Mouse (Mus musculus) embryo, embryonic 9.5 days (tissue): ENCODE data around the gene Auts2.

Experiments
- DNase-seq: peaks from one replicate; pipeline ENCODE4 v3.0.0-alpha.2; 2017; ENCODE audit errors: extremely low spot score

Gene Auts2

DNA sequence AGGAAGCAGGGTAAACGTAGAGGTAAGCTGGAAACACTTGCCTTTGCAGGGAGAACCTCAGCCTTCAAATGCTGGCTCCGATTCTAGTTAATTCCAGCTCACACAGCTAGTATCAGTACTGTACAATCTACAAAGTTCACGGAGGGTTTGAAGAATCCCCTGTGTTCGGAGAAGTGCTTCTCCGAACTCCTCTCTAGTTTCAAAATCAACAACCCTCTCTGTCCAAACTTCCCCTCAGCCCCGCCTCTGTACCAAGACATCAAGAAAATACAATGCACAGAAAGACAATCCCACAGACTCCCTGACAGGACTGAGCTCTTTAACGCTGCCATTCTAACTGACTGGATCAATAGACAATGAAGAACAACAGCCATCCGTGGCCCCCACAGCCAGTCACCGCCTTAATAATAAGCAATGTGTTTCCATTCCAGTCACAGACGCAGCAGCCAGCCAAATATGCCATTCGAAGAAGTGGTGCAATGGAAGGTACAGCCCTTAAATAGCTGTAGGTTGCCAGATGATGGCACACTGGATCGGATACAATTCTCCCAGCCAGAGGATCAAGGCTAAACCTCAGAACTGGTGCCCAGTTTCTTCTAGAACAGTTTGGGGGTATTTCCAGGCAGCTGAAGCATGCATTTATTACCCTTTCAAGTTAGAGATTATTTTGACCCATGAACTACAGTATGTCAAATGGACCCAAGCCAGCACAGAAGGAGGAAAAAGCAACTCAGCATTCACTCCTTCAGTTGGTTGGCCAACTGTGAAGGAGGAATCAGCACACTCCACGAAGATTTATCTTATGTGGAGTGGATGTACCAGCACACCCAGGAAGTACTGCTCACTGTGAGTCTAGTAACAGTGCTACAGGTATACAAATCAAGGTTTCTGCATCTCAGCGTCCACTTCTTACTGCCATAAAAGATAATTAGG is 151.0 kb downstream of the Auts2 start:
- DNase-seq, result no peak

DNA sequence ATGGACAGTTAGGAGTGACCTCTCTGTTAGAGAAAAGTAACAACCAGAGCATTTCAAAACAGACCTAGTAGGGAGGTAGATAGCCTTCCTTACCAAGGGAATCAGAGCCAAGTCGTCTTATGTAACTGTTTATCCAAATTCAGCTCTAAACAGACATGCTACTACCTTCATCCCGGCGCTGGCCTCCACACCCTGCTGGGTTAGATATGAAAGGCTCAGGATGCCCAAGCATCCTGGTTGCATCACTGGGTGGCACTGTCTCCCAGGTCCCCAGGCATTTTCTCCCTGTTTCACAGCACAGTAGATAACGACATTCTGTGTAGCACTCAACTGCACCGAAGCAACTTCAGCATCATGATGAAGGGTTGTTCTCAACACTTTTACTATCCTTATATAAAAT is 154.4 kb downstream of the Auts2 start:
- no peak for DNase-seq

DNA sequence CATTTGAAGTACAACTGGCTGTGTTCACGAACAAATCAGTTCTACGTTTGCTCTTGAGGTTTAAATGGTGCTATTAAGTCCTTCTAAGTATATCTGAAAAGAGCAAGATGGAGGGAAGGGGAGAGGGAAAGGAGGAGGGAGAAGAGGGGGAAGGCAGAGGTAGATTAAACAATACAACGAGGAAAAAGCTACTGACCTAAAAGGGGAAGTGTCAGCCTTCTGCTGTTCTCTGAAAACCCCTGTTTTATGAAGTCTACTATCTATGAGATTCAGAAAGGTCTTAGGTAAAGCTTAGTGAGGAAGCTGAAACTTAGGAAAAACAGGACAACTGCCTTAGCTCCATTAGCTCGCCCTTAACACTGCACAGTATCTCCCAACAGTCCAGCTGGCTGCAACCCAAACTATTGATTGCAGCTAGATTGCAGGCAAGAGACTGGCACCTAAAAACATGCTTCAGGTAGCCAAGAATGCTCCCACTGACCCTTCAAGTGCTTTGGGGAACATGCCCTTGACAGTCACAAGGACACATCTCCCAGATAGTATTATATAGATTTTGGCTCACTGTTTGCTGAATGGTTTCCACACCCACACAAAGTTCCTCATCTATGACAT is 157.8 kb downstream of the Auts2 start:
- DNase-seq, result no peak

DNA sequence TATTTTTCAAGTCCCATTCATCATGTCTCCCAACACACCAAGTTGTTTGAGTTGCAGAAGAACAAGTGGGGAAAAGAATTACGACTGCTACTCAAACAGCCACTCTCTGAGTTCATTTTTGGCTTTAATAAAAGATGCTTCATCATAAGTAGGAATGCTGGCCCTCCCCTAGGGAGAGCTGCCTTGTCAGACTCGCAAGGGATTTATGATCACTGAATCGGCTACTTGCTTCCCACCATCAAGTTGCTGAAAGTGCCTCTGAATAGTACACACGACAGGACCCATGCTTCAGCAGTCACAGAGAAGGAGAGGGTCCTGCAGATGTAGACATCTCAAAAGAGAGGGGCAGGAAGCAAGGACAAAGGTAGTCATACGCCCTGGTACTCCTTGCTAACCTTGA is 162.9 kb downstream of the Auts2 start:
- no peak for DNase-seq

DNA sequence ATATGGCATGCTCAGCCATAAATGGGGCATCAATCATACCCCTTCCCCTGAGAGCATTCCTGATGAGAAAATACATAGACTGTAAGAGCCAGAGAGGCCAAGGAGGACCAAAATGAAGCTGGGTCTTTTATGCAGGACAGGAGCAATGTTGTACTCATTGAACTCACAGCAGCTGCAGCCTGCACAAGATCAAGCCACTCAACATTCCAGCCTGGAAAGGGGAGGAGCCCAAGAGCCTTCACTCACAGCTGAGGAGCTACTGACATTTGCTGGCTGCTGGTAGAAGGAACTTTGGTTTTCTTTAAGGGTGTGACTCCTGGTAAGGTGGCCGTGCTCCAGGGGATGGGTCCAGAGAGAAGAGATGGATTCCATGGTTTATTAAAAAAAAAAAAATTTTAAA is 164.2 kb downstream of the Auts2 start:
- no peak for DNase-seq

DNA sequence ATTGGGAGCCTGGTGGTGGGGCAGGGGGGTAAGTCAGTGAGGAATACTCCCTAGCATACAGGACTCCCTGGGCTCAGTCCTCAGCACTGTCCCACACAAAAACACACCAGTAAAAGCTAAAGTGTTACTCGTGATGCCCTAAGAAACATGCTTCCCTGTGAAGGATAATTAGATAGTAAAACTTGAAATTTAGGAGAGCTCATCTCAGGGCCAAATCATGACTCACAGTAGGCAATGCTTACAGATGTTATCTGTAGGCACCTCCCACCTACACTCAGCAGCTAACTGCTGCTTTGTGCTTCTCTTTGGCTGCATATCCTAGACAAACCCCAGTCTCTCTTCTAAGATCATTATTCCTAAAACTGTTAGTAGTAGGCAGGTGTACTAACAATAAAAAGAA is 168.0 kb downstream of the Auts2 start:
- DNase-seq, result no peak

DNA sequence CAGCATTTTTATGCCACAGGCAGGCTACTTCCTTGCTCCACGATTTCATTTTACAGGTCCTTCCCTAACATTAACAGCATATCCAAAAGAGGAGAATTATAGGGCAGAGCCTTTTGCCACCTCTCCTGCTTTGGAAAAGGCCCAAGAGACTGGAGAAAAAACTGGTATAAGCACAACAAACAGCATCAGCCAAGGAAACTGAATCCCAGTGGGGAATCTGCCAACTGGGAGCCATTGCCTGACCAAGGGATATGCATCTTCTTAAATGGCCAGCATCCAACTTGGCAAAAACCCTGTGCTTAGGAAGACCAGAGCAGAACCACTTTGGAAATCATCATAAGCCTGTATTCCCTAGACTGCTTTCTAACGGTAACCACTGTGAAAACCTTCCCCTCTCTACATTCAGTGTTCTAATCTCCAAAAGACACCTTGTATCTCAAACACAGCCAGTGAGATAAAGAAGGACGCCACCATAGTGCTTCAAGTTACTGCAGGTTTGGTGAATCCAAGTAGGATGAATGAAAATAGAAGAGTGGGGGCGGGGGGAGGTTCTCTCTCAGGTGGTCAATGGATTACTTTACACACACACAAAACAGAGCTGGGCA is 169.6 kb downstream of the Auts2 start:
- DNase-seq, result no peak

DNA sequence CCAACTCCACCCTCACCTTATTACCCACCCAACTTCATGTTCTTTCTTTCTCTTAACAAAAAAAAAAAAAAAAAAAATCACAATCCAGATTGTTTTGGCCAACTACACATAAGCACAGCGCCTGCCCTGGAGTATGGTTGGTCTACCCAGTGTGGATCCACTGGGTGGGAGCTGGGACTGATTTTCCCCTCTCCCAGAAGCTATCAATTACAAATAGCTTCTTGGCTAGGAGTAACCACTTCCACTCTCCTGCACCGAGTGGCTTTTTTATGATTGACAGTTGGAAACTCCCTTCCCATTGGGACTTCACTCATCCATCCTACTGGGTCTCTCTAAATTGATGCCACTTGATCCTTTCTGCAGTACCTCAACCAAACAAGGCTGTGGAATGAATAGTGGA is 170.5 kb downstream of the Auts2 start:
- DNase-seq, result no peak

DNA sequence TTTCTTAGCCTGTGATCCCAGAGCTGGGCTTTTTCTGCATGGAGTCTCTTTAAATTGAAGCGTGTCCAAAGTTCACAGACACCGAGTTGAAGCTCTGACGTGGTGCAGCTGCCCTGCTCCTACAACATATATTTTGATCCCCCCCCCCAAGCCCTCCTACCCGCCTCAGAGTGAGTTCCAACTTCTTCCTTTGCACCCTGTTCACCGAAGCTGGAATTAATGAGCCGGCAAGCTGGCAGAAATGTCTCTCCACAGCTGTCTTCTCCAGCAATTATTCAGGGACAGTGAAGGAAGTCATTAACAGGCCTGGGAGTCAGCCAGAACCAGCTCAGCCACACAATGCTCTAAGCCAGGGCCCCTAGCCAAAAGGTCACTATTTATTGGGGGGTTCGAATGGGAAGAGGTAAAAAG is 174.5 kb downstream of the Auts2 start:
- peak; percentile 53 for DNase-seq

DNA sequence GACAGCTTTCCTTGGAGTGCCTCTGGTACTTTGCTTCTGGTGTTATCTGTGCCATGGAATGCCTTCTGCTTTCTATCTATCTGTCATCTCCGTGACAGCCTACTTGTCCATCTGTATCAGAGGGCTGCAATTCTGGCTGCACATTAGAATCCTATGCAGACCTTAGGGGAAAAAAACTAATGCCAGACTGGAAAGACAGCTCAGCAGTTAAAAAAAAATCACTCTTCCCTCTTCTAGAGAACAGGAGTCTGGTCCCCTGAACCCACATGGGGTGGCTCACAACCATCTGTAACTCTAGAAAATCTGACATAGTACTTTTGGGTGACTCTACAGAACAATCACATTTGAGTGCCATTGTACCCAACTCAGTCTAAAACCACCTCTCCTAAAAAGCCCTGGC is 181.9 kb downstream of the Auts2 start:
- DNase-seq, result no peak

DNA sequence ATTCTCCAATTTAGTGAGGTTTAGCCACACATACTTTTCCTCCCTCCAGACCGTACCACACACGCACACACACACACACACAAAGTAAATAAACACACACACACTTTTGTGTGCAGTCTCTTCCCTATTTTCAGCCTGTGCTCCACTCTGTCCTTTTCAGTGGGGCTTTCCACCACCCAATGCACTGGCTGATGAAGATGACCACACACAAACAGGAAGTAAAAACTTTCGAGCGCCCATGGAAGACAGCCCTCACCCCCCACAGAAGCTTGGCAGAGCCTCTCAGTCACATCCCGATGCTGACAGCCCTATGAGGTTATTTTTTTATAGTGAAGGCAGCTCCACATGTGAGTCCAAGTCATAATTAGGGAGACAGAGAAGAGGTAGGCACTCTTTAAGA is 185.4 kb downstream of the Auts2 start:
- no peak for DNase-seq

DNA sequence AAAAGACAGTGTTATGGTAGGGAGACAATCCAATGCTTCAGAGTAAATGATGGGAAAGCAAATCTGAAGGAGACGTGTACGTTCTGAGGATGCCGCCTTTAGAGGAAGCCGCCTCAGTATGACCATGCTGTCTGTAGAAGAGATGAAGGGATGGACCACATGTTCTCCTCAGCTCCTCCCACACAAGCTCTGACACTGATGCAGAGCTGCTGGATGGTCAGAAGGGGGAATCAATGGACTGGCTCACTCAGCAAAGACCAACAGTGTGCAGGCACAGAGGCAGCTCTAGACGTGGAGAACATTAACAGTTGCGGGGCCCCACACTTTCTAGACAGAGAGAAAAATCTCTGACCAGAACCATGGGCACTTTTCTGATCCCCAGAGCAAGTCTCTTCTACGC is 187.2 kb downstream of the Auts2 start:
- DNase-seq, result no peak

DNA sequence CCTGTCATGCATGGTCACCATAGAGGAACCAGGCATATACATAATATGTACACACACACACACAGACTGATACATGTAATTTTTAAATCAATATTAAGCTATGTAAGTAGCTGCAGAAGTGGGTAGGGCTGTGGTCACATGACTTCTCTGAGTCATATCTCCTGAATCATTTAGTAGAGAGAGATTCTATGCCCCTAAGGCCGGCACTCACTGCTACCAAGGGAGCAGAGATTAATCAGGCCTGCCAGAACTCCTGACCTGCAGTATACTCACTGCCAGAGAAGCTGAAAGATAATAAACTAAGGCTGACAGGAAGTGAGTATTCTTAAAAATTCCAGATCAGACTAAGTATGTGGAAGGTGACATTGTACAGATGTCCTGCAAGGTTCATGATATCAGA is 190.7 kb downstream of the Auts2 start:
- no peak for DNase-seq

DNA sequence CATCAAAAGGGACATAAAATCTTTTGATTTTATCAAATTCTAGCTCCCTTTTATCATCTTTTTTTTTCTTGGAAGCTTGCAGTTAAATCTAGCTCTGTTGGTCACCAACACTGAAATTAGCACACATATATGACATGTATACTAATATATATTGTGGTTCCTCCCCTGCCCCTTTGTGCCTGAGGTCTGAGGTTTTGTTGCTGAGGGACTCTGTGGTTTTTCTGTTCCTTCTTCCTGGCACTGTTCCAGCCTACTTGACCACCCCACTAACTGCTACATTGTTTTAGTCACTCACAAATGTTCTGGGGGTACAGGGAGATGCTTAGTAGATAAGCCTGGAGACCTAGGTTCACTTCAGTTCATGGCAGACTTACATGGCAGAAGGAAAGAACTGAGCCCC is 192.0 kb downstream of the Auts2 start:
- DNase-seq, result no peak

DNA sequence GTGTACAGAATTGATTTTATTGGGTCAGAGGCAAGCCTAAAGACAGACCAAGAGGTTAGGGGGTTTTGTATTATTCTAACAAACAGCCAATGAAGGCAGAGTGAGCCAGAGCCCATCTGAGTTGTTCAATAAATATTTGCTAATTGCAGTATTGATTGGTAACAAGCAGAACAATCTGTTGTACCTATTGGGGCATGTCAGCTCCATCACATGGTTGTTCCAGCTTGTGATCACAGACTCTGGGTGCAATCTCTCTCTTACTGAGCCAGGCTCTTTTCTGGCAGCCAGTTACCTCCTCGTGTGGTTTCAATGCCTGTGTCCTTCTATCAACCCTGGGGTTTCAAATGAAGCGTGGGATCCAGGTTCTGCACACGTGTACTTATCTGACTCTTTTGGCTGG is 201.8 kb downstream of the Auts2 start:
- no peak for DNase-seq

DNA sequence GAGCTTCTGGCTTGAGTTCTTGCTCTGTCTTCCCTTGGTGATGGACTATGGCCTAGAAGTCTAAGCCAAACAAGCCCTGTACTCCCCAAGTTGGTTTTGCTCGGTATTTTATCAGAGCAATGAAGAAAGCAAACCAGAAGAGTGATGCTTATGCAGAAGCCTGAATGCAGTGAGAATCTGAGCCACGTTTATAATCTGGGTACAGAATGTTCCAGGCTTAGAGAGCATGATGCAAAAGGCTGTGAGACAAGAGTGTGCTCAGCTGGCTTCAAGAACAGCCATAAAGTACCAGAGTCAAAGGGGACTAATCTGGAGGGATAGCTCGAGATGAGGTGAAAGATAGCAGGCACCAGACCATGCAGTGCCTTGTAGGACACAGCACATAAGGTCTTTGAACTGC is 205.5 kb downstream of the Auts2 start:
- DNase-seq, result no peak

DNA sequence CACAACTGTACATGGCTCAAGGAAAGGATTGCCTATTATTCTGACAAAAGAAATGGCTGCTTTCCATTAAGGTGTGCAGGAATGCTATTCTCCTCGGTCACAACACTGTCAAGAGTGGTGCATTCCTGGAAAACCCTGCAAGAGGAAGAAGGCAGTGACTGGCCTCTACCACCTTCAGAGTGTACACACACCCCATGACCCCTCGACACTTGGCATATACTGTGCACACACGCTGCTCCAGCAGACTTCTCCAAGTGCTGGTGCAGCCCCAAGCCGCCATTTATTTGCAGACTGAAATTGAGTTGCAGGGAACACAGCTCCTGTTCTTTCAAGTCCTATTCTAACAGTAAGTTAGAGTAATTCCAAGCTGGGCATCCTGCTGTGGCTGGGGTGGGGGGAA is 207.4 kb downstream of the Auts2 start:
- DNase-seq, result no peak

DNA sequence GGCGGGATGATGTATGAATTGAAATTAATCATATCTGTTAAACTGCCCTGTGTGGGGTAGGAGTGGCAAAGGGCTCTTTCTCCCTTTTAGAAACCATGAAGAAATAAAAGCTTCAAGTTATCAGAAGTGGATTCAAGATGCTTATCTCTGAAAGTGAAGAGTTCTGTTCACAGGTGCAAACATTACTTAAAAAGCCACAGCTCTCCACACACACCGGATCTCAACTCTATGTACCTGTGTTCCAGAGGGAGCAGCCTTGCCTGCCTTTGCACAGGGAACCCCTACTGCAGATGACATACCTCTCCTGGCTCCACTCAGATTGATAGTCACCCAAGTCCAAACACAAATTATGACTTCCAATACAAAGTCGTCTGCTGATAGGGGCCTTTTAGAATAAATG is 208.3 kb downstream of the Auts2 start:
- no peak for DNase-seq

DNA sequence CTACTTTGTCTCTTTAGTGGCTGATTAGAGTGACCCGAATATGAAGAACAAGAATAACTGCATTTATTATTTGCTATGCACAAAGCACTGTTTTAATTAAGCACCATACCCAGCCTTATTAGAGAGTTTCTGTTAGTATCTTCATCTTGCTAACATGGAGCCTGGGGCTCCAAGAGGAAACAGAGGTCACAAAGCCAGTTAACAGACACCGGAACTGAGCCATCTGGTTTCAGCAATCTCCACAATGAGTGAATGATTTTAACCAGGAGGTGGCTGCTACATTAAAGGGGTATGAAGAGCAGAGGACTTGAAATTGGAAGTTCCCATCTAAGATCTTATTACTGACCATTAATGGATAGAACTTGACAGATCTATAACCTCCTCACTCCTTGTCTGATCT is 209.4 kb downstream of the Auts2 start:
- DNase-seq, result no peak

DNA sequence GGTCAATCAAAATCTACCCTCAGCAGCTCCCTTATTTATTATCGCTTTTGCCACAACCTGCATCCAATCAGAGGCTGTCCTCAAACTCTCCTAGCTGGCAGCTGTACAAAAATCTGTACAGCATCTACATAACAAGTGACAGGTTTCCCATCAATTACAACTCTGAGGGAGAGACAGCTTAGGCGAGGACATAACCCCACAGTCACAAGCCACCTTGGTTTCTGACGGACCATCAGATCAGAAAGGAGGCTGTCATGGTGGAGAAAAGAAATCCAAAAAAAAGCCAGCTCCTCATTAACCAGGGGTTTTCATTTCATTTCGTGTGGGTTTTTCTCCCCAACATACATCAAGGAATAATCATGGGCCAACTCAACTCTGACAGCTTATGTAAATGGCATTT is 210.6 kb downstream of the Auts2 start:
- DNase-seq, result no peak

DNA sequence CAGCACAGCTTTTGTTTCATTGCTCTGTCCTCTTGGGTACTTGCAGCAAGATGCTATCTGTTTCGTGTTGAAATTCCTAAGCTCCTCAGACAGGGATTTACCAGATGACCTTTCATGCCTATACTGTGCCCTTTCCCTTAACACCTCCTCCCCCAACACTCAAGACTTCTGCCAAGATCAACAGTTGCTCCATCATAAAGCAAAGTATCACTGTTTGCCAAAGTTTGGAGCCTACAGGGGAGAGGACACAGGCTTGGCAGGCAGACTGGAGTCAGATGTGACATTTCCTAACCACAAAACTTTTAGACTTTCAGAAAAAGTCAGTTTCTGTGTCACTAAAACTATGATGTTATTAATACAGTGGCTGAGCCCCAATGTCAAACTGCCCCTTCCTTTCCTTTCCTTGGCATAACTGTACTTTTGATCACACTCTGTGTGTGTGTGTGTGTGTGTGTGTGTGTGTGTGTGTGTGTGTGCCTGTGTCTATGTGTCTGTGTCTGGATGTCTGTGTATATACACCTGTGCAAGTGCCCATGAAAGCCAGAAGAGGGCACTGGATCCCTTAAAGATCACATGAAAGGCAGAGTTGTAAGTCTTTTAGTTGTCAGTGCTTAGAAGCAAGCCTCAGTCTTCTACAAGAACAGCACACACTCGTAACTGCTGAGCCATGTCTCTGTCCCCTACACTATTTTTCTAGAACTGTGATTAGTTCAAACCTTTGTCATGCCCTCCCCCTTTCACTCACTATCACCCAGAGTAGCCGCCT is 213.8 kb downstream of the Auts2 start:
- DNase-seq, result no peak

DNA sequence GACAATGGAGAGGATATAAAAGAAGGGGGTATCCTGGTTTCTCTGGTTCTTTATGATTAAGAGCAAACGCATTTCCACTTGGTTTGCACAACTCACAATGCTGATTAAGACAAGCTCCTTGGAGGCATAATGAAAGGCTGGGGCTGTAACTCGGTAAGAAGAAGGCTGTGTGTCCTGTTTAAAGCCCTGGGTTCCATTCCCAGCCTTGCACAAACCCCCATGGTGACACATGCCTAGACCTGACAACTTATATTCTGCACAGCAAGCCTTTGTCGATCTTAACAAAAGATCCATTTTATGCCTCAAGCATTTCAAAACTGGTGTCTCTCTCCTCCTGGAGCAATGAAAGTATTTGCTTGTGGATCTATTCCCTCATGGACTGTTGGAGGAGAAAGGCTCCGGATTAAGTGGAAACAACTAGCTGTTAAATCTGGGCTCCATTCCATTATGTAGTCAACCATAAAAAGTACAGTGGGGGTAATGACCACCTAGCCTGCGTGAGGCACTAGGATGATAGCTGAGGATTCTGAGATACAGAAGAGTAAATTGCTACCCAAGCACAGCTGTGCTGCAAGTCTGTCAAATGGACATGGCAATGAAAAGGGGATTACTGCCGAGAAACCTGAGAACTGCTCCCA is 218.8 kb downstream of the Auts2 start:
- no peak for DNase-seq
